25 mouse cellular contexts compared by ENCODE assay signal in genomic region chr3:157732136-157732940, GRCm38 (mm10).
A peak's percentile ranks its signal among the peaks of the same experiment; 100 is the strongest.
DNase-seq lines count a peak whose midpoint lies in the region; ATAC-seq lines count a peak whose summit lies in the region.
"Had no signal": no experiment of that assay in that cellular context is flagged by ENCODE, and none has a peak within 500 bp of the region (broad histone marks: within the 10 kb centered on the region; RNA-seq: fewer than 3 reads in every experiment).

No protein-coding gene starts in this region.

- H3K9me3 ChIP-seq in hindbrain, embryonic 14.5 days (ENCODE audit: control insufficient read depth, low read length), result no peaks in the 10 kb centered on the region
- H3K9me3 ChIP-seq in hindbrain, embryonic 11.5 days (ENCODE audit: control insufficient read depth, low read length), result no peaks in the 10 kb centered on the region
- no peaks in the 10 kb centered on the region for H3K9me3 ChIP-seq in forebrain, embryonic 16.5 days (ENCODE audit: control insufficient read depth, low read length)
- H3K9me3 ChIP-seq: embryonic facial prominence, embryonic 10.5 days; embryonic facial prominence, embryonic 15.5 days; heart, embryonic 12.5 days; limb, embryonic 12.5 days; liver, embryonic 15.5 days had no signal

- WGBS in hindbrain, embryonic 14.5 days, result 50% methylated on average over 4 of the region's 4 CpGs
- 81% methylated on average over 4 of the region's 4 CpGs for WGBS in hindbrain, embryonic 11.5 days
- WGBS in forebrain, embryonic 16.5 days, result 19% methylated on average over 4 of the region's 4 CpGs

- no peak overlapping the region for H3K4me3 ChIP-seq in hindbrain, embryonic 14.5 days (replicated peaks; ENCODE audit: low read length)
- no peak overlapping the region for H3K4me3 ChIP-seq in hindbrain, embryonic 11.5 days (ENCODE audit: low read depth, low read length)
- no peak overlapping the region for H3K4me3 ChIP-seq in forebrain, embryonic 16.5 days (replicated peaks; ENCODE audit: low read length)
- H3K4me3 ChIP-seq: embryonic facial prominence, embryonic 10.5 days; embryonic facial prominence, embryonic 15.5 days; heart, adult 2 months; heart, embryonic 12.5 days; layer of hippocampus, adult 2 months; left cerebral cortex, adult 2 months; limb, embryonic 12.5 days; liver, embryonic 15.5 days had no signal

- no peaks in the 10 kb centered on the region for H3K4me1 ChIP-seq in hindbrain, embryonic 14.5 days (replicated peaks; ENCODE audit: control insufficient read depth, insufficient read depth, low read length)
- no peaks in the 10 kb centered on the region for H3K4me1 ChIP-seq in hindbrain, embryonic 11.5 days (replicated peaks; ENCODE audit: control insufficient read depth, insufficient read depth, low read length)
- peaks cover 5% of the 10 kb centered on the region; the same call in 1 of the 2 replicates for H3K4me1 ChIP-seq in forebrain, embryonic 16.5 days (replicated peaks; ENCODE audit: control insufficient read depth, insufficient read depth, low read length)
- H3K4me1 ChIP-seq: embryonic facial prominence, embryonic 10.5 days; embryonic facial prominence, embryonic 15.5 days; heart, embryonic 12.5 days; limb, embryonic 12.5 days; liver, embryonic 15.5 days had no signal

- ATAC-seq in hindbrain, embryonic 14.5 days (ENCODE audit: low FRiP score), result peak; percentile 68; the same call in 1 of the 2 replicates
- no peak for ATAC-seq in hindbrain, embryonic 11.5 days (ENCODE audit: low FRiP score)
- ATAC-seq in forebrain, embryonic 16.5 days, result peak; percentile 72

- no peak for DNase-seq in hindbrain, embryonic 14.5 days (ENCODE audit: low spot score)
- DNase-seq in hindbrain, embryonic 11.5 days (ENCODE audit: low spot score), result no peak
- peak; percentile 48 for DNase-seq in retina, postnatal 1 day
- DNase-seq in retina, embryonic 14.5 days (ENCODE audit: low spot score), result no peak
- DNase-seq in right cerebral cortex, postnatal 4 days, result no peak
- DNase-seq in right cerebral cortex, postnatal 14 days, result no peak
- DNase-seq: adrenal gland, postnatal 25 days; B cell, adult 2 months; cerebellum, adult 18-20 months; cerebellum, postnatal 10 days; heart, adult 2 months; heart, postnatal 4 days; kidney, adult 18-20 months; kidney, postnatal 36 days; lung, embryonic 14.5 days; lung, postnatal 14 days; thymus, postnatal 4 days had no signal

- H3K27ac ChIP-seq in hindbrain, embryonic 14.5 days, result no peak overlapping the region
- no peak overlapping the region for H3K27ac ChIP-seq in hindbrain, embryonic 11.5 days (ENCODE audit: low read depth, low read length)
- H3K27ac ChIP-seq in forebrain, embryonic 16.5 days (ENCODE audit: low read length), result no peak overlapping the region
- H3K27ac ChIP-seq: embryonic facial prominence, embryonic 10.5 days; embryonic facial prominence, embryonic 15.5 days; heart, adult 2 months; layer of hippocampus, adult 2 months; left cerebral cortex, adult 2 months; limb, embryonic 12.5 days; liver, embryonic 15.5 days had no signal

- H3K27me3 ChIP-seq in hindbrain, embryonic 14.5 days (ENCODE audit: control insufficient read depth, insufficient read depth, low read length), result no peaks in the 10 kb centered on the region
- H3K27me3 ChIP-seq in hindbrain, embryonic 11.5 days (ENCODE audit: control insufficient read depth, insufficient read depth, low read length), result no peaks in the 10 kb centered on the region
- no peaks in the 10 kb centered on the region for H3K27me3 ChIP-seq in forebrain, embryonic 16.5 days (replicated peaks; ENCODE audit: control insufficient read depth, insufficient read depth, low read length)
- H3K27me3 ChIP-seq: embryonic facial prominence, embryonic 15.5 days; heart, embryonic 12.5 days; limb, embryonic 12.5 days; liver, embryonic 15.5 days had no signal

- no peaks in the 10 kb centered on the region for H3K36me3 ChIP-seq in hindbrain, embryonic 14.5 days (replicated peaks; ENCODE audit: control insufficient read depth, insufficient read depth)
- no peaks in the 10 kb centered on the region for H3K36me3 ChIP-seq in hindbrain, embryonic 11.5 days (ENCODE audit: control insufficient read depth, insufficient read depth, low read length)
- H3K36me3 ChIP-seq in forebrain, embryonic 16.5 days (ENCODE audit: control insufficient read depth, insufficient read depth), result no peaks in the 10 kb centered on the region
- H3K36me3 ChIP-seq: embryonic facial prominence, embryonic 10.5 days; embryonic facial prominence, embryonic 15.5 days; heart, embryonic 12.5 days; limb, embryonic 12.5 days; liver, embryonic 15.5 days had no signal

- H3K9ac ChIP-seq in hindbrain, embryonic 14.5 days, result no peak overlapping the region
- no peak overlapping the region for H3K9ac ChIP-seq in hindbrain, embryonic 11.5 days (ENCODE audit: low read depth, low read length)
- no peak overlapping the region for H3K9ac ChIP-seq in forebrain, embryonic 16.5 days (replicated peaks; ENCODE audit: low read depth, low read length)
- H3K9ac ChIP-seq: embryonic facial prominence, embryonic 15.5 days; heart, embryonic 12.5 days; limb, embryonic 12.5 days; liver, embryonic 15.5 days; lung, embryonic 14.5 days had no signal

- H3K4me2 ChIP-seq in hindbrain, embryonic 14.5 days (replicated peaks), result no peak overlapping the region
- no peak overlapping the region for H3K4me2 ChIP-seq in hindbrain, embryonic 11.5 days (replicated peaks; ENCODE audit: low read depth, low read length)
- no peak overlapping the region for H3K4me2 ChIP-seq in forebrain, embryonic 16.5 days (ENCODE audit: low read length)
- H3K4me2 ChIP-seq: embryonic facial prominence, embryonic 15.5 days; heart, embryonic 12.5 days; limb, embryonic 12.5 days; liver, embryonic 15.5 days; lung, embryonic 14.5 days had no signal
